Mouse (Mus musculus) brain, embryonic 14.5 days (tissue): Measurements from ENCODE around the gene Tmem88. TPM values are rescaled to one million over a fixed set of nuclear protein-coding genes. Genes with fewer than 3 reads are reported as not detected.

Experiments used
- DNase-seq: peaks from one replicate; pipeline ENCODE4 v3.0.0-alpha.2; 2011; ENCODE audit warnings: low read depth
- CTCF ChIP-seq: fragments of 200-500 bp; IDR thresholded peaks from 2 replicates; pipeline ENCODE4 v1.5.1; 2012; ENCODE audit warnings: inconsistent platforms, mild to moderate bottlenecking, moderate library complexity, borderline replicate concordance; ENCODE audit not compliant: insufficient read depth, insufficient read length; ENCODE audit errors: extremely low read depth
- POLR2A ChIP-seq: fragments of 200-500 bp; IDR thresholded peaks from 2 replicates; pipeline ENCODE4 v1.6.1; 2012; ENCODE audit warnings: mild to moderate bottlenecking, inconsistent platforms, borderline replicate concordance; ENCODE audit not compliant: poor library complexity, insufficient read depth, insufficient read length, severe bottlenecking; ENCODE audit errors: extremely low read depth
- polyA plus RNA-seq: library from polyadenylated mRNA; depleted of rRNA; stranded (reverse); fragments of >200 nt; gene quantifications from 2 replicates; pipeline ENCODE4 v1.2.3, GENCODE M21; 2012

Tmem88 gene
- polyA plus RNA-seq, 1 experiment, result 5.7 TPM

DNA sequence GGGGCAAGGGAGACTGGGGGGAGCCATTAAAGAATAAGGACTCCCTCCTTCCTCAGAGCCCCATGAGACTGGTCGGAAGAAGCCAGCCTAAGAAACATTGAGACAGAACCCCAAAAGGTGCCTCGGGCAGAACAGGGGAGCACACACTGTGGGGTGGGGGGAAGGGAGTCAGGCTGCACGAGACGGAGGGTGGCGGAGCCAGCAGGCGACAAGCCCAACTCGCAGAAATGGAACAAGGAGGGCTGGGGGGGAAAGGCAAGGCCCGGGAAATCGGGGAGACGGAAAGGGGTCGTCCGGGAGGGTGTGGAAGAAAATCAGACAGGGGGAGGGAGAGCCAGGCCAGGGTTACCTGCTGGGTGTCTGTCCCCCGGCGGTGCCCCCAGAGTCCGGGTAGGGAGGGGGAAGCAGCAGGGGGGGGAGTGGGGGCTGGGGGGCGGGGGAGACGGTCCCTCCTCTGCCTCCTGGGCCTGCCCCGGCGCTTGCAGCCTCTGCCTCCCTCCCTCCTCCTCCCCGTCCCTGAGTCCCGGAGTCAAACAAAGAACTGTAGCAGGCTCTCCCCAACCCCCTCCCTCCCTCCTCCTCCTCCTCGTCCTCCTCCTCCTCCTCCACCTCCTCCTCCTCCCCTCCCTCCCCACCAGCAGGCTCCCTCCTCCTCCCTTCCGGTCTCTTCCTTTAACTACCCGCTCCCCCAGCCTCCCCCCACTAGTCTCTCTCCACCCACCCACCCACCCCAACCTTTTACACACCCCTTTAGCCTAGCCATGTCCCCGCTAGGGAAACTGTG lies 17.8 kb upstream of the Tmem88 start:
- peak; percentile 97 for DNase-seq
- TF ChIP-seq CTCF, result no peak
- TF ChIP-seq POLR2A, result peak; percentile 58; the same call in 1 of the 2 replicates

DNA sequence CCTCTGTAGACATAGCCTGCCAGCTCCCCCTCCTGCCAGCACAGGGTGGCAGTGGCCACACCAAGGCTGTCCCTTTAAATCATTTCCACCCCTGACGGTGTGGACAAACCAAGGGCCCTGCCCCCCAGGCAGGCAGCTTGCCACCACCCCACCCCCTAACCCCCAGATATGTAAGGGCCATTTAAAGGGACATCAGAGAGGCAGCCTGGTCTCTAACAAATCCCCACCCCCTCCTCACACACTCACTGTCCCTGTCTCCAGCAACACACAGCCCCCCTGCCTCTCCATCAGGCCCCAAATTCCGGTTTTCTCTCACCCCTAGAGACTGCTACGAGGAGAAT lies 17.3 kb upstream of the Tmem88 start:
- peak; percentile 92 for DNase-seq
- no peak for TF ChIP-seq CTCF
- TF ChIP-seq POLR2A, result 0 out of 2 replicates have a peak, but pooled peaks have one; percentile 13

DNA sequence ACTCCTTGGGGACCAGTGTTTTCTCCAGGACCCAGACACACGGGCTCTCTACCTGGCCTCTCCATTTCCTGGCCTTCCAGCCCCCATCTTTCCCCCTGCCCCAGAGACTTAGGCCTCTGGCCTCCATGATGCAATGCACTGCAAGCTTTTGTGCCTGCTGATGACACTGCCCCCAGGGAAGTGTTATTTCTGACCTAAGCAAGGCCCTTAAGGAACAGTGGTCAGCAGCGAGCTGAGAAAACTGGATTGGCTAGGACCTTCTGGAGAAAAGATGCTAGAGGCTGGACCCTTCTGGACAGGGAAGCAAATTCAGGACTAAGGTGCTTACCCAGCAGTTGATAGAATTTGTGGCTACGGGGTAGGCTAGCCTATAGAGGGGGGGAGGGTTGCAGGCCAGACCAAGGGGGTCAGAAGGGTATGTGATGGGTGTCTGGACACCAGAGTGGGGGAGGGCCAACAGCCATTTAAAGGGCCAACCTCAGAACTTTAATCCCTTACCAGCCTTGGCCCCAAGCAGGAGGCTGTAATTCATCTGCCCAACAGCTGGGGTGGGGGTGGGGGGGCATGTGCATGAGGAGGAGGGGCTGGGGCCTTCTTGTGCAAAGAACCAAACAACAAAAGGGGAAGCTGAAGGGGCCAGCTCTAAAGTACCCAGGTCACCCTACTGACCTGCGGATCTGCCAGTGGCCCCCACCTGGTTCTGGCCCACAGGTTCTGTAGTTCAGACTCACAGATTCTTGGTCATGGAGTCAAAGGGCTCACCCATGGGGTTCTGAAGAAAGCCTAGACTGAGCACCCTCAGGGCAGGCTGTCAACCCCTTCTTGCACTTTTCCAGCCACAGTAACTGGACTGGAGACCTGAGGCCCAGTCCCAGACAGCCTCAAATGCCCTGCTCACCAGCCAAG lies 16.6 kb upstream of the Tmem88 start:
- no peak for DNase-seq
- no peak for TF ChIP-seq POLR2A
- TF ChIP-seq CTCF, result no peak

DNA sequence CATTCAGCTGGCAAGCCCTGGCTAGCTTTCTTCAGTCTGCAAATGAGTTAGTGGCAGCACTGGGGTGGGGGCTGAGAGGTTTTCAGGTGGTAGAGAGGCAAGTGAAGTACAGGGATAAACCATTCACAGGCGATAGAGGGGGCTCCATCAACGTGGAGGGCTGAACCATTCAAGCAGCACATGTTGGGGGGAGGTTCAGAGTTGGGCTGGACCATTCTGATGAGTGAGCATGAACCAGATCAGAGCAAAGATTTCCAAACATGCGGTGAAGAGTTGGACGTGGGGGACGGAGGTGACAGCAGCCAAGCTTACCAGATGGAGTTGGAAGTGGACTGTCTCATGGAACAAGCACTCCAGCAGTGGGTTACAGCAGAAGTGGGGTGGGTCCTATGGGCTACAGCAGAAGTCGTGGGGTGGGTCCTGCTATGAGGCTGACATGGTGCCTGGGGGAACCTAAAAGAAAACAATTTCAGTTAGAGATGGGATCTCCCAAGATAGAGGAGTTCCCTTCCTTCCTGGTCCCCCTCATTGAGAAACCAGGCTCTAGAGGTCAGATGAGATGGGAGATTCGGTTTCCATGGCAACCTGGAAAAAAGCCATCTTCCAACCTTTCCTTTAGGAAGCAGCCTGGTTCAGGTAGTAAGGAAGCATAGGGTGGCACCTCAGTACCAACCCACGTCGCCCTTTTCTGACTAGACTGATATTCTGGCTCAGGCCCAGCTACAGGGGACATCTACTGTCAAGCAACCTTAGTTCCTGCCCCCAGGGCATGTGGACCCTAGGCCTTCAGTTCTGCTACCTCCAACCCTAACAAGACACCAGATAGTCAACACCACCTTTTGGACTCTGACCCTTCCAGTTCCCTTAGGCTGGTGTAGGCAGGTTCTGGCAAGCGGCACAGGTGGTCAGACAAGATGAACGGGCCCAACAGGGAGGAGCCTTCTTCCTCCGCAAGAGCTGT lies 15.5 kb upstream of the Tmem88 start, which contains the start of gene Kdm6b:
Gene Kdm6b (minus strand): TSS at position 455 of the 961 bp plus-strand sequence.
- TF ChIP-seq POLR2A (no peak), CTCF (no peak)
- DNase-seq, result peak; percentile 93

DNA sequence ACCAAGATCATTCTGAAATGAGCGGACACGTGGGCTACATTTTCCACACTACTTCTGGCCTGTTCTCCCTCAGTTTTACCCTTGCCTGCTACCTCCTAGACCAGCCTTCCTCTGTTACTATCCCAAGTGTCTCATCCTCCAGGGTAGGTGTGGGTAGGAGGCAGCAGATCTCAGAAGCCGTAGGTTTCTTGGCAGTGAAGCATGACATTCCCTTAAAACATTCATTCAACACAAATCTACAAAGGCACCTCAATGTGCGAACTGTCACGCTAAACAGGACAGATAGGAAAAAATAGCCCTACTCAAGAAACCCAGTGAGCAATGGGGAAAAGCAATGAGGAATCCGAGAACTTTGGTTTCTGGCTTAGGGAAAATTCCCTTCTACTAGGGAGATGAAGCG lies 14.5 kb upstream of the Tmem88 start:
- no peak for DNase-seq
- TF ChIP-seq POLR2A (no peak), CTCF (no peak)

DNA sequence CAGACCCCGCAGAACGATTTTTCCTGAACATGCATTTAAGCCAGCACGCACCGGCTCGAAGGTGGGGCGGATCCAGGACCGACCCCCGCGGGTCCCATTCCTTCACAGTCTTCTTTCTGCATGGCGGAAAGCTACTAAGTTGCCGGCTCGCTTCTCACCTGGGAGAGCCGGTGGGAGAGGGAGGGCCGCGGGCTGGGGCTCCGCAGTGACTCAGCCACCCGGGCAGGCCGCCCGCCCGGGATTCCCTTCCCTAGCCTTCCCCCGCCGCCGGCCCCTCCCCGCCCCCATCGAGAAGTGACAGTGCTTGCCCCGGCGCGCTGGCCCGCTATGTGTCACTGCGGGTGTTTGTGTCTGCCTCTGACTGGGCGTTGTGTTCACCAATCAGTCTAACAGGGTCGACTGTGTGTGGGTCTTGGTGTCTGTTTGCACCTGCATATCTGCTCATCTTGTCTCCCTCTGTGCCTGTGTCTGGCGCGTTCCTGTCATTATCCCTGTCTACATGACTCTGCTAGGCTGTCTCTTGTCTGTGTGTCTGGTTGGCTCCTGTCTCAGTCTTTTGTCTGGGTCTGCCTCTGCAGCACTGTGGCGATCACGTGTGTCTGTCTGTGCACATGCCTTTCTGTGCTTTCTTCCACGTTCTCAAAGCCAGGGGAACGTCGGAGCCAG lies 13.6 kb upstream of the Tmem88 start:
- peak; percentile 78 for DNase-seq
- TF ChIP-seq CTCF, result no peak

DNA sequence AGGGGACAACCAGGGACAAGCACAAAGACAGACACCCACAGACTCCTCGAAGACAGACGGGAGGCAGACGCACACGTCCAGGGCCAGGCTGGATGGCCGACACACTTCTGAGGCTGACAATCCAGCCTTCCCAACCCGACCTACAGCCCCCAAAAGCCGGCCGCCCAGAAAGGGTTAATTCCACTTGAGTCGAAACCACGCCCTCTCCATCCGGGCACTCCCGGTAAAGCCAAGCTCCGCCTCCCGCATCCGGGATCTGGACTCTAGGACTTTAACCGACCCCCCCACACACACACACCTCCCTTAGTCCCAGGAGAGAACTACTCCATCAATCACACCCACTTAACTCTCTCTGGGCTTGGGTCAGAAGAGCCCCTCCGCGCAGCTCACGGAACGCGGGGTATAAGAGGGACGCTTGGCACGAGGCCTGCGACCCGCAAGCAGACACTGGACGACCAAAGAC lies 13.1 kb upstream of the Tmem88 start:
- peak; percentile 99 for DNase-seq
- TF ChIP-seq POLR2A, result no peak
- TF ChIP-seq CTCF, result no peak

DNA sequence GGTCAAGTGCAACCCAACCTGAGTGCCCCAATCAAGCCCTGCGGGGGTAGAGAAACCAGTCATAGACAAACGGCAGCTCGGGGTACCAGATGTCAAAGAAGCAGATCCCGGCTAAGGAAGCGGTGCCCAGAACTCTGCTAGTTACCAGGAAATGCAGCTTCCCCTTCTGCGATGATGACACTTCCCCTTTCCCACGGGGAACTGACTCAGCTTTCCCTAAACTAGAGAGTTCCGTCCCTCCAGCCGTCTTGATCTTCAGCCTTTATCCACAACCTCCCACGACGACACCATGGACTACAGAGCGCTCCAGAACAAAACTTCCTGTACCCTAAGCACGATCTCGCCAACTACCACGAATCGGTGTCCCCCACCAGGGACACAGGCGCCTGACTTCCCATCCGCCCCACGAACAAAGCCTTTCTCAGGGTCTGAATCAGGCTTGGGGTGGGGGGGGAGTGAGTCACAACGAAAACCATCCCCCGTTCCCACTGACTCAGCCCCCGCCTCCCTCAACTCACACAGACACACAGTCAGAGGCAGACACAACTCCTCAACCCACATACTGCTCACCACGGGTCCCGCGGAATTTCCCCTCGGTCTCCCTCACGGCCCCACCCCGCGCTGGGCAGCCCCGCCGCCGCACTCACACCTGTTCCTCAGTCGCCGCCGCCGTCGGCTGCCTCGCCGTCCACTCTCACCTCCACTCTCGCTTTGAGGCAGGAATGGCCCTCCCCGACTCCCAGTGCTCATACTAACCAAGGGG lies 12.5 kb upstream of the Tmem88 start:
- peak; percentile 47 for DNase-seq
- TF ChIP-seq CTCF (no peak), POLR2A (no peak)

DNA sequence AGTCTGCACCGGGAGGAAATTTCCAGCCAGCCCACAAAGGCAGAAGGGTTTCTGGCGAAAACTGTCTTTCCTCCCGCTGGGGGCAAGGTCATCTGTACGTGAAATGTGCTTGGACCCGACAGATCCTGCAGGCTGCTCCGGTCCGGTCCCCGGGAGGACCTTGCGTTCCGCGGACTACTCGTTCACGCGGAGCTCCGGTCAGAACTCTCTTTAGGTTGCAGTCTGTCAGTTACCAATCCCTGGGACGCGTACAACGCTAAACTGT lies 11.9 kb upstream of the Tmem88 start:
- TF ChIP-seq POLR2A (no peak), CTCF (no peak)

DNA sequence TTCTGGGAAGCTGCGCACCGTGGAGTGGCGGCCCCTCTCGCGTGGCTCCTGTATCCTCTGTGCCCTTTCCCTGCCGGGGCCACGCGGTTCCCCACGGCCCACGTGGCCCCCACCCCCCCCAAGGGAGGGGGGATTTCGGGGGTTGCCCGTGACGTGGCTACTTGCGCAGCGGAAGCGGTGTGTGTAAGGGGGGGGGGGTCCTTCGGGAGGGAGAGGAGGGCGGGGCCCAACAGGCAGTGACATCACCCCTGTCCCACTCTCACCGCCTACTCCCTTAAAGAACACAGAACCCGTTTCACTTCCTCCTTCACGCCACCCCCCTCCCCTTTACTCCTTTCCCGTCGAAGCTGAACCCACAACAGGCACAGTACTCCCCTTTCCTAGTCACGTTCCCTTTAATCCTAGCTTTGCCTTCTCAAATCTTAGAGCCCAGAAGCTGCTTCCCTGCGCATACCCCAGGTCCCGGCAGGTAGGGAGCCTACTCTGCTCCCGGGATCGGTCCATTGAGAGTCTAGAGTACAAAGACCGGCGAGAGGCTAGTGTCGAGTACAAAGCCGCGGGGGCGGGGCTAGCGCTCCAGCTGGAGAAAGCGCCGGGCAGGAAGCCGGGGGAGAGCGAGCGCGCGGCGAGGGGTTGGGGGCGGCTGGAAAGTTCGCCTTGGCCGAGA lies 11.5 kb upstream of the Tmem88 start:
- TF ChIP-seq CTCF, result no peak
- no peak for TF ChIP-seq POLR2A

More for the DNA sequence above, 11.9 kb upstream of the Tmem88 start:
- DNase-seq, result no peak

More for the DNA sequence above, 11.5 kb upstream of the Tmem88 start:
- DNase-seq, result peak; percentile 93
